Mouse (Mus musculus): Measurements from ENCODE around the gene Trpv2. TPM values are rescaled to one million over a fixed set of nuclear protein-coding genes. Genes with fewer than 3 reads are reported as not detected.

The Trpv2 gene
- polyA plus RNA-seq, 1 experiment, result 114 TPM

DNA sequence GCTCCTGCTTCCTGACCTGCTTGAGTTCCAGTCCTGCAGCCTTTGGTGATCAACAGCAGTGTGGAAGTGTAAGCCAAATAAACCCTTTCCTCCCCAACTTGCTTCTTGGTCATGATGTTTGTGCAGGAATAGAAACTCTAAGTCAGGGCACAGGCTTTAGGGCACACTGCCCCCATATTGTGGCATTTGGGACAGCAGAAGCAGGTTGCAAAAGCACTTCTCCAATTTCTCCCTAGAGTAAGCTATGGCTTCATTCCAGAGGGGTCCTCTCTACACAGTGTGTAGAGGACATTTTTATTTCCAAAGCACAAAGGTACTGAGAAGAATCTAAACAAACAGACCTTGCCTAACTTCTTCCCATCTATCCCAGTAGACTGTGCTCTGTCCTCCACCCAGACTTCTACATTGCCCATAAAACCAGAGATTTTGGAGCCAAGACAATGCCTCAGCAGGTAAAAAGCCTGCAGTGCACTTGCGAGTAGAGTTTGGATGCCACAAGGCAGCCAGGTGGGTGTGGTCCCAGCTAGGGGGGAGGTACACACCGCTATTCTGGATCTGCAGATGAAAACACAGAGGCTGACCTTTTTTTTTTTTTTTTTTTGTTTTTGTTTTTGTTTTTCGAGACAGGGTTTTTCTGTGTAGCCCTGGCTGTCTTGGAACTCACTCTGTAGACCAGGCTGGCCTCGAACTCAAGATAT is 47.4 kb downstream of the Trpv2 start:
- Histone ChIP-seq H3K27ac (ENCODE audit: insufficient read depth, low read depth, low read length) (peak overlapping the region; percentile 6; the same call in 1 of the 2 replicates), H3K4me1 (ENCODE audit: control insufficient read depth, insufficient read depth, low read length) (peaks cover 45% of the 10 kb centered on the region), H3K4me3 (ENCODE audit: insufficient read depth, low read length) (no peak overlapping the region)
- TF ChIP-seq CTCF (IDR thresholded peaks at IDR 0.05; ENCODE audit: low read depth, low read length) (no peak), POLR2A (IDR thresholded peaks at IDR 0.05; ENCODE audit: borderline replicate concordance, low read depth, low read length) (no peak)

DNA sequence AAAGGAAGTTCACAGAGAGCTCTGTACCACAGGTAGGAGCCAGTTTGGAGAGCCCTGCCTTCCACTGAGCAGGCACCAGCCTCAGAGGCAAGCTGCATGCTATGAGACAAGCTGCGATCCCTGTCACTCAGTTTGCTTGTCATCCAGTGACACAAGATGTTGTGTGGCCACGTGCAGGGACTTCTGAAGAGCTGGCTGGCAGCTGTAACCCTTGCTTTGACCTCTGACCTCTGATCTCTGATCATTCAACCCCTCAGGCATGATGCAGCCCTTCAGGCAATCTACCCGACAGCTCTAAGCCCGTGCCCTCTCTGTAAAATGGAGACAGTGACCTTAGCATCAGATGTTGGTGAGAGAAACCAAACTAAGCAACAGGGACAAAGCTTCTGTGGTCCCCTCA is 48.6 kb downstream of the Trpv2 start:
- Histone ChIP-seq H3K4me1 (ENCODE audit: control insufficient read depth, insufficient read depth, low read length) (peaks cover 46% of the 10 kb centered on the region), H3K27ac (ENCODE audit: insufficient read depth, low read depth, low read length) (no peak overlapping the region), H3K4me3 (ENCODE audit: insufficient read depth, low read length) (no peak overlapping the region)
- TF ChIP-seq POLR2A (IDR thresholded peaks at IDR 0.05; ENCODE audit: borderline replicate concordance, low read depth, low read length), result no peak
- TF ChIP-seq CTCF (IDR thresholded peaks at IDR 0.05; ENCODE audit: low read depth, low read length), result no peak

DNA sequence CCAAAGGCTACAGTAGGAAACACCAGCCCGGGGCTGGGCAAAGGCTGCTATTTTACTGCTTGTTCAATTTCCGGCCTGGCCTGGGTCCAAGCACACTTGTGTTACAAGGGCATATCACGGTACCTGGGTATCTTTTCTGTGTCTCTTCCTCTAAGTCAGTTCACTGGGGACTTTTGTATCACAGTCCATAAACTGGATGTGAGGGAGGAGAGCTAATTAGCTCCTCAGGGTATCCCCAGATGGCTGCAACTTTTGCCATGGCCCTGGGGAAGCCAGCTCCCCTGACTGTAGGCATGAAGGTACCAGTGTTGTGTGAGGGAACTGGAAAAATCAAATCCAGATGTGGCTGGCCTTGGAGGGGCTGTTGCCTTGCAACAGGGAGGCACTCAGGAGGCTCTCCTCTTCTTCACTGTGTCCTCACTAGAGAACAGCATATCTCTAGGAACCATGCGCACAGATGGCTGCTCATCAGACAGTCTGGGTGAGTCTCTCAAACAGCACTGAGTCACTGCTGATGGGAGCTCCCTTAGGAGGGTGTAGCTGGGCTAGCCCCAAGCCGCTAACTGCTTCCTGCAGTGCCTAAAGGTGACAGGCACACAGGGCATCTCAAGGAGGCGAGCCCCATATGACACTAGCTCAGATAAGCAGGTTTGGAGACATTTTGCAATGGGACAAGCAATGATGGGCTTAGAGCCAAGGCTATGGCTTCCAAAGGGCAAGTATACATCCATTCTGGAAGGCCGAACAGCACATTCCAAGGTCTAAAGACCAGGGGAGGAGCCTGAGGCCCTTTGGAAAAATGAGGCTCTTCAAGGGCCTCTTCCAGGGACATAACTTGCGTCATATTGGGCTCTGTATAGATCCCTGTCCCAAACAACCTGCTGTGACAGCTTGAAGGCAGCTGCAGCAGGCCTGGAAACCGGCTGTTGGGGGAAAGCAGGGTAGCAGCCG is 50.3 kb downstream of the Trpv2 start:
- Histone ChIP-seq H3K27ac (ENCODE audit: insufficient read depth, low read depth, low read length) (no peak overlapping the region), H3K4me3 (ENCODE audit: insufficient read depth, low read length) (no peak overlapping the region)

DNA sequence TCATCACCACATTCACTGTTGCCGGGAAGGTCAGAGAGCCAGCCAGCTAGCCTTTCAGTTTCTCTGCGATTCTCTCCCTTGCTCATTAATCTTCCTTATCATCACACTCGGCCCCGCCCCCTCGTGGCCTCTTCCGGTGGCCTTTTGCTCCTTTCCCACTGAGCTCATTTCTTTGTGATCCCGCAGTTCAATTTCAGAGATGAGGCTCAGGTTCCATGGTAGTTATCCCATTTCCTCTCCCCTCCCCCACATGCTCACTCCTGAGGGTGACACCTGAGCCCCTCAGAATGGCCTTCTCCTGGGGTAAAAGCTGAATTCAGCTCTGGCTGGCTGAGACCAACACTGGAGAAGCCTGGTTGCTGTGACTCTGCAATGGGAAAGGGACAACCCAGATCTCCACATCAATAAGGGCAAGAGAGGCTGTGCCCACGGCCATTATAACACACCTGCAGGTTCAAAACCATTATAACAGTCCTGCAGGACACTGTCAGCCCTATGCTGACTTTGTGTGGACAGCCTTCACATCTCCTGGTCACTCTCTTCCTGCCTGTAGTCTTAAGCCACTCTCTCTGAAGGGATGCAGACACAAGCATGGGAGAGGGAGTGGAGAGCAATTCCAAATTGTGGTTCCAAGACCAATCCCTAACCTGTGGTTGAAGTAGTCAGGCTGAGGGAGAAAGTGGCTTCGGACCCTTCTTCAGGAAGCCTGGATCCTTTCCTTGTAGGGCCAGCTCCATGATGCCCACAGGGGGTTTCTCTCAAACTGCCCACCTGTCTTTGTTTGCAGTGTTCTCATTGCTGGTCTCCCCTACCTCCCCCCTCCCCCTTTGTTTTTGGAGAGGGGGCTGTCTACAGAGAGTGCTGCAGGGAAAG is 55.3 kb downstream of the Trpv2 start:
- Histone ChIP-seq H3K27ac (ENCODE audit: insufficient read depth, low read depth, low read length) (no peak overlapping the region), H3K4me3 (ENCODE audit: insufficient read depth, low read length) (0 out of 2 replicates have a peak overlapping the region, but pooled peaks have one; percentile 7), H3K4me1 (ENCODE audit: control insufficient read depth, insufficient read depth, low read length) (peaks cover 58% of the 10 kb centered on the region)
- TF ChIP-seq POLR2A (IDR thresholded peaks at IDR 0.05; ENCODE audit: borderline replicate concordance, low read depth, low read length) (no peak), CTCF (IDR thresholded peaks at IDR 0.05; ENCODE audit: low read depth, low read length) (no peak)

More for the DNA sequence above, 50.3 kb downstream of the Trpv2 start:
- peaks cover 63% of the 10 kb centered on the region for H3K4me1 ChIP-seq (ENCODE audit: control insufficient read depth, insufficient read depth, low read length)
- TF ChIP-seq CTCF (IDR thresholded peaks at IDR 0.05; ENCODE audit: low read depth, low read length) (no peak), POLR2A (IDR thresholded peaks at IDR 0.05; ENCODE audit: borderline replicate concordance, low read depth, low read length) (no peak)

DNA sequence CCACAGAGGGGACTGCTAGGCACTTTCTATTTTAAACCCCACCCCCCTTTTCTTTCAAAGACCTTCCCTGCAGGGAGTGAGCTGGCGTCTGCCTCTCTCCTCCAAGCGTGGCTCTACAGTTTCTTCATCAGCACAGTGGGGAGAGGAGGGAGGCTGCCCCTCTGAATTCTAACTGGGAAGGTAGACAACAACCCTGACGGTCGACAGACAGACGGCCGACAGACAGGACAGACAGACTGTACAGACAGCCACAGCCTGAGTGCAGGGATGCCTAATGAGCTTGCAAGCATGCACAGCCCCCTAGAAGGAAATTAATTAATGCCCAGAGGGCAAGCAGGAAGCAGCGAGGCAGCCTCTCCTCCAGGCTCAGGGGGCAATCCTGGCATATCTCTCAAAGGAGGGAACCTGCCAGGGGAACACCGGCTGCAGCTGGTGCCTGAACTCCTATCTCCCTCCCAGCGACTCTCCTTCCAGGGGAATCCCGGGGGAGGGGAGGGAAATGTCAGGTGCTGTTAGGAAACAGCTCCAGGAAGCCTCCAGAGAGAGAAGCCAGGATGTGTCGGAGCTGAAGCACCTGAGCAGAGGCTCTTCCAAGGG is 56.0 kb downstream of the Trpv2 start:
- Histone ChIP-seq H3K4me1 (ENCODE audit: control insufficient read depth, insufficient read depth, low read length) (peaks cover 55% of the 10 kb centered on the region), H3K27ac (ENCODE audit: insufficient read depth, low read depth, low read length) (no peak overlapping the region), H3K4me3 (ENCODE audit: insufficient read depth, low read length) (no peak overlapping the region)
- TF ChIP-seq POLR2A (IDR thresholded peaks at IDR 0.05; ENCODE audit: borderline replicate concordance, low read depth, low read length) (no peak), CTCF (IDR thresholded peaks at IDR 0.05; ENCODE audit: low read depth, low read length) (no peak)

DNA sequence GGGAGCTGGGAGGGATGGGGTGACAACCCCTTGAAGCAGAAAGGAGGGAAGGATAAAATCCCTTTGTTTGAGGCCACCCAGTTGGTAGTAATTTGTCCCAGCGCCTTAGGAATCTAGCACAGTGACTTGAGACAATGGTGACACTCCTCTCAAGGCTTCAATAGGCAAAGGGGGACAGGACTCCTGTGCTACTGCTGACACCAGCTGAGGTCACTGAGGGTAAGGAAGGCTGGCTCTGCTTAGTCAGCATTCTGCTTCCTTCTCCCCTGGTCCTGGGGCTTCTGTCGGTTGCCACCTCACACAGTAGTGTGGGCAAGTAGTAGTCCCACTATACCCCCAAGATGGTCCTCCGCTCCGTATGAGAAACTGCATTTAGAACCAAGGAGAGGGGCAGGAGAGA is 56.9 kb downstream of the Trpv2 start:
- TF ChIP-seq CTCF (IDR thresholded peaks at IDR 0.05; ENCODE audit: low read depth, low read length) (no peak), POLR2A (IDR thresholded peaks at IDR 0.05; ENCODE audit: borderline replicate concordance, low read depth, low read length) (no peak)
- H3K4me3 ChIP-seq (ENCODE audit: insufficient read depth, low read length), result no peak overlapping the region
- H3K4me1 ChIP-seq (ENCODE audit: control insufficient read depth, insufficient read depth, low read length), result peaks cover 49% of the 10 kb centered on the region
- H3K27ac ChIP-seq (ENCODE audit: insufficient read depth, low read depth, low read length), result no peak overlapping the region

DNA sequence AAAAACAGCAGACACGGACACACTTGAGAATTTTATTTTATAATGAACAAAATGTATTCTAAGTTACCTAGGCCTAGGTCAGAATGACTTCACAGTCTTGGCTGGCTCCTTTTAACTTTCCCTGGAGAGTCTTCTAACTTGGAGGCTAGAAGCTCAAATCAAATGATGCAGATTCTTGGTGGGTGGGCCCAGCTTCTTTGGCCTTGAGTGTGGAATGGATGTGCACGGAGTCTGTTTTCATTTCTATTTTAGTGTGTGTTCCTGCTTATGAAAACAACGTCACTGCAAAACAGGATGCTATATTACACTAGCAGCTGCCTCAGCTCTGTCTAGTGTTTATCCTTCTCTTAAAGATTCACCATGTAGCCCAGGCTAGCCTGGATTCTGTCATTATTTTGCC is 61.1 kb downstream of the Trpv2 start:
- no peak for TF ChIP-seq POLR2A (IDR thresholded peaks at IDR 0.05; ENCODE audit: borderline replicate concordance, low read depth, low read length)
- no peak for TF ChIP-seq CTCF (IDR thresholded peaks at IDR 0.05; ENCODE audit: low read depth, low read length)
- Histone ChIP-seq H3K27ac (ENCODE audit: insufficient read depth, low read depth, low read length) (no peak overlapping the region), H3K4me1 (ENCODE audit: control insufficient read depth, insufficient read depth, low read length) (peaks cover 50% of the 10 kb centered on the region), H3K4me3 (ENCODE audit: insufficient read depth, low read length) (no peak overlapping the region)

DNA sequence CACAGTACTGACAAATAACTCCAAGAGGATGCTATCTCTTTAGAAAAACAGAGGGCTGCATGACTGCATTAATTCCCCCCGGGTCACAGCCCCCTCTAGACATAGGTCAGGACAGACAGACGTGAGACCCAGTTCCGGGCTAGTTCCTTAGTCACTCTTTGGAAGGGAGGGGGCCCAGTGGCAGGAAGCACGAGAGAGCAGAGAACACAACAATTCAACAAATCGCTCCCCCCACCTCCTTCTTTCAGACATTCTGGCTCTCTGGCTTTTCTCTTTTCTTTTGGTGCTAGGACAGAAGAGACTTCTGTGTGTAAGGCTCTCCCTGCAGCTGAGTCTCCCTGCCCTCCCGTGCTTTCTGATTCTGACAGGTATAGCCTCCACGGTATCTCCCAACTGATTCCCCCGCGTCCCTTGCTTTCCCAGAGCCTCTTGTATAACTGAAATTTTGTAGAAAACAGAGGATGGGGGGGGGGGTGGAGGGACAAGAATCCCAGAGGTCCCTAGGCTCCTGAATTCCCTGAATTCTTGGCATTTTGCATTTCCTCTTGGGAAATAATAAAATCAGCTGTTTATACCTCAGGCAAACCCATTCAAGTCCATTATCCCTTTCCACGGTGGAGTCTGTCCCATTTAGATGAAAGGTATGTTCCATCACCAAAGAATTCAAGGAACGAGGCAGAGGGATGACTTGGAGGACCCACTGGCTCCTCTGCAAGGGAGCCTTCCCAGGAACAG is 62.0 kb downstream of the Trpv2 start:
- Histone ChIP-seq H3K4me1 (ENCODE audit: control insufficient read depth, insufficient read depth, low read length) (peaks cover 43% of the 10 kb centered on the region), H3K27ac (ENCODE audit: insufficient read depth, low read depth, low read length) (peak overlapping the region; percentile 55), H3K4me3 (ENCODE audit: insufficient read depth, low read length) (no peak overlapping the region)
- TF ChIP-seq POLR2A (IDR thresholded peaks at IDR 0.05; ENCODE audit: borderline replicate concordance, low read depth, low read length) (no peak), CTCF (IDR thresholded peaks at IDR 0.05; ENCODE audit: low read depth, low read length) (no peak)

All from bone marrow macrophage, adult 2 months (primary cell).